Mouse (Mus musculus) forebrain, embryonic 16.5 days (tissue): ENCODE measurements around the gene Dync1li1. TPM values are rescaled to one million over a fixed set of nuclear protein-coding genes. Genes with fewer than 3 reads are reported as not detected.

Experiments used
- ATAC-seq: fragments of 200-750 bp; cut with Nextera tagmentation; 2 replicates; pipeline ENCODE4 v1.8.0; 2017; ENCODE audit warnings: mild to moderate bottlenecking, moderate library complexity
- H3K27ac ChIP-seq: fragments of 300-500 bp; sonication (generic); 2 replicates; pipeline ENCODE4 v1.5.1; 2014; ENCODE audit warnings: low read length, control low read depth
- H3K27me3 ChIP-seq: fragments of 300-500 bp; sonication (generic); replicated peaks from 2 replicates; pipeline ENCODE4 v1.6.1; 2014; ENCODE audit warnings: low read length; ENCODE audit not compliant: control insufficient read depth, insufficient read depth
- H3K36me3 ChIP-seq: fragments of 300-500 bp; sonication (generic); 2 replicates; pipeline ENCODE4 v1.6.1; 2014; ENCODE audit not compliant: control insufficient read depth, insufficient read depth
- H3K4me1 ChIP-seq: fragments of 300-500 bp; sonication (generic); replicated peaks from 2 replicates; pipeline ENCODE4 v1.6.1; 2014; ENCODE audit warnings: low read length; ENCODE audit not compliant: control insufficient read depth, insufficient read depth
- H3K4me2 ChIP-seq: fragments of 300-500 bp; sonication (generic); 2 replicates; pipeline ENCODE4 v1.6.1; 2014; ENCODE audit warnings: mild to moderate bottlenecking, low read length, control low read depth
- H3K4me3 ChIP-seq: fragments of 300-500 bp; sonication (generic); replicated peaks from 2 replicates; pipeline ENCODE4 v1.5.1; 2014; ENCODE audit warnings: mild to moderate bottlenecking, low read length, control low read depth
- H3K9ac ChIP-seq: fragments of 300-500 bp; sonication (generic); replicated peaks from 2 replicates; pipeline ENCODE4 v1.6.1; 2014; ENCODE audit warnings: low read depth, low read length, control low read depth
- H3K9me3 ChIP-seq: fragments of 300-500 bp; sonication (generic); 2 replicates; pipeline ENCODE4 v1.6.1; 2016; ENCODE audit warnings: low read length; ENCODE audit not compliant: control insufficient read depth
- WGBS: fragments of 180-500 bp; shearing (Covaris S2); extraction: QIAGEN DNeasy Blood & Tissue Kit; methylation state at CpG from one replicate; pipeline ENCODE4 v1.1.7; 2014; 5-methylcytosine and 5-hydroxymethylcytosine counted together
- polyA plus RNA-seq: library from polyadenylated mRNA; unstranded; fragments of >200 nt; fragmentation: Nextera tagmentation; extraction: Ambion mirVana; gene quantifications from 2 replicates; pipeline ENCODE4 v1.2.1, GENCODE M21; 2015

The Dync1li1 gene
- polyA plus RNA-seq, 1 experiment from 2014 or later, result 110 TPM

DNA sequence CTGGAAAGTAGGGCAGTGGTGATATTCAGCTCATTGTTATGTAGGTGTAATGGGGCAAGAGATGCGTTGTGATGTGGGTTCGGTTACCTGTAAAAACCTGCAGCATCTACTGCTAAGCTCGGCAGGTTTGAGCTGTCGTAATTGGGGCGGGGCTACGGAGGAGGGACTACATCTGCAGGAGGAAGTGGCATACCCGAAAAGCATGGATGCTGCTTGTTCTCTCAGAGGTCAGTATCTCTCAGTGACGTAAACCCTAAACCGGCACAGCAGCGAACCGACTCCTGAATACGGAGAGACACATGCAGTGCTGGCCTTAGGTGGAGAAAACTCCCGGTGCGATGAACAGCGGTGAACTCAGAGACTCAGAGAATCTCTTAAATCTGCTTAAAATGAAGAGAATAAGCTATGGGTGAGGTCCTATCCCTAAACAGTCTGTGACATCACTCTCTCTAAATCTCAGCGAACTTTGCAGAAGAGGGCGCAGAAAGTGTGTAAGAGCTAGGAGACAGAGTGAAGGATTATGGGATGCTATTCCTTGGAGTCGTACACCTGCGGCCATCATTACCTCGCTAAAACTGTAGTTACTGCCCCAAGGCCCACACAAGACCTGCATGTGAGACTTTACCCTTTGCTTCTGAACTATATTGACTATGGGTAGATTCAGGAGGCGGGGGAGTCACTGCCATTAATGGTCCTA lies 37.5 kb upstream of the Dync1li1 start:
- ATAC-seq, result no peak
- no peak overlapping the region for H3K9ac ChIP-seq
- no peak overlapping the region for H3K27ac ChIP-seq
- H3K36me3 ChIP-seq, result no peaks in the 10 kb centered on the region
- 72% methylated on average over 21 of the region's 21 CpGs for WGBS
- no peaks in the 10 kb centered on the region for H3K27me3 ChIP-seq
- no peaks in the 10 kb centered on the region for H3K9me3 ChIP-seq
- no peaks in the 10 kb centered on the region for H3K4me1 ChIP-seq
- H3K4me2 ChIP-seq, result no peak overlapping the region
- H3K4me3 ChIP-seq, result no peak overlapping the region

DNA sequence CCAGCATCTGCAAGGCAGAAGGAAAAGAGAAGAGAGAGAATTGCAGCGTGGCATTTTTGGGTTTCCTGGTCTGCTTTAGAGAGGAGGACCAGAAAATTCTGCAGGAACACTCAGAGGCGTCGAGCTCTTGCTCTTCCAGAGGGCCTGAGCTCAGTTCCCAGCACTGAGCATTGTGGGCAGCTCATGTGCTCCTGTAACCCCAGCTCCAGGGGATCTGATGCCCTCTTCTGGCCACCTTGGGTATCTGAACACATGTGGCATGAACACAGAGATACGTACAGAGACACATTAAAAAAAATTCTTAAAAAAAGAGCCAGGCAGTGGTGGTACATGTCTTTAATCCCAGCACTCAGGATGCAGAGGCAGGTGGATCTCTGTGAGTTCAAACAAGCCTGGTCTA lies 33.2 kb upstream of the Dync1li1 start:
- H3K4me3 ChIP-seq, result no peak overlapping the region
- no peak overlapping the region for H3K9ac ChIP-seq
- no peak for ATAC-seq
- H3K4me2 ChIP-seq, result no peak overlapping the region
- no peaks in the 10 kb centered on the region for H3K9me3 ChIP-seq
- no peaks in the 10 kb centered on the region for H3K4me1 ChIP-seq
- whole genome bisulfite sequencing, result 81% methylated on average over 4 of the region's 4 CpGs
- no peak overlapping the region for H3K27ac ChIP-seq
- no peaks in the 10 kb centered on the region for H3K27me3 ChIP-seq
- no peaks in the 10 kb centered on the region for H3K36me3 ChIP-seq

DNA sequence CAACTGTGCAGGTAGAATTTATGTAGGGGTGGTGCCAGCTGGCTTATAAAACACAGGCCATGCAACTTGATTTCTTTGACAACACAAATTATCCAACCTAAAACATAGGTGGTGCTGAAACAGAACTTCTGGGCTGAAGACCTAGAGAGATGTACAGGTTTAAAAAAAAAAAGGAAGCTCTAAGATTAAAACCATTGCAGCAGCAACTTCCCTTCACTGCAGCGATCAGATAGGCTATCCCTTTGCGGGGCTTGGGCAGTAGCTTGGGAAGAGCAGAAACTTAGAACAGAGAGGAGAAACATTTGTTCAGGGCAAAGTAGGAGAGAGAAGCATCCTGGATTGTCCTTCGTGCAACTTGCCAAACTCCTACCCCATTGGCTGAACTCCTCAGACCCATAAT lies 31.9 kb upstream of the Dync1li1 start:
- H3K27ac ChIP-seq, result no peak overlapping the region
- no peak overlapping the region for H3K9ac ChIP-seq
- no peaks in the 10 kb centered on the region for H3K36me3 ChIP-seq
- H3K27me3 ChIP-seq, result no peaks in the 10 kb centered on the region
- ATAC-seq, result no peak
- H3K9me3 ChIP-seq, result no peaks in the 10 kb centered on the region
- WGBS, result 94% methylated on average over 3 of the region's 3 CpGs
- H3K4me3 ChIP-seq, result no peak overlapping the region
- H3K4me2 ChIP-seq, result no peak overlapping the region
- H3K4me1 ChIP-seq, result no peaks in the 10 kb centered on the region

DNA sequence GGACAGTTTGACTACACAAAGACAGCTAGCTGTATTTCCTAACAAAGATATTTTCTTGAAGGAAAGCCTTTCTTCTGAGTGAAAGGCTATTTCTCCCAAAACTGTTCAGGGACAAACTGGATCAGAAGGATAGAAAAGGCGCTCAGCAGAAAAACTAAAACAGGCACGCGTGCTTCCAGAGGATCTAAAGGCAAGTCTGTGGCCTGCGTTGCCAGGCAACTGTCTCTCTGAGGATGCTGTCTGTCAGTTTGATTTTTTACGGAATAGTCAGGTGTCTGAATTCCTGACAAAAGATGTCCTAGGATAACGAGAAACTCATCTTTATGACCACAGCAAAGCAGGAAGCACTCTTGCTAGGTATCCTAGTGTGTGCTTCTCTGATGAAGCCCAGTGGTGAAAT lies 28.1 kb upstream of the Dync1li1 start:
- H3K9ac ChIP-seq, result 0 out of 2 replicates have a peak overlapping the region, but pooled peaks have one; percentile 5
- no peak overlapping the region for H3K4me3 ChIP-seq
- no peaks in the 10 kb centered on the region for H3K9me3 ChIP-seq
- H3K27ac ChIP-seq, result no peak overlapping the region
- no peaks in the 10 kb centered on the region for H3K4me1 ChIP-seq
- no peak overlapping the region for H3K4me2 ChIP-seq
- no peaks in the 10 kb centered on the region for H3K27me3 ChIP-seq
- H3K36me3 ChIP-seq, result no peaks in the 10 kb centered on the region
- 69% methylated on average over 6 of the region's 6 CpGs for WGBS
- ATAC-seq, result no peak

DNA sequence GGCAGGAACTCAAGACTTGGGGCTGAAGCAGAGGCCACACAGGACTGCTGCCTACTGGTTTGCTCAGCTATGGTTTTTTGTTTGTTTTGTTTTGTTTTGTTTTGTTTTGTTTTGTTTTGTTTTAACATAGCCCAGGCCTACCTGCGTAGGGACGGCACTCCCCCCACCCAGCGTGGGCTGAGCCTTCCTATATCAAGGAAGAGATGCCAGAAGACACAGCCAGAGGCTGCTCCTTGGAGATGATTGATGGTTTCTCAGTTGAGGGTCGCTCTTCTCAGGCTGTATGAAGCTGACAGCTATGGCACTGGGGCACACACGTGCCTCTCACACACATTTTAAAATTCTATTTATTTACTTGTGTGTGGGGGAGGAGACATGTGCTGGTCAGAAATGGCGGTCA lies 27.6 kb upstream of the Dync1li1 start:
- H3K4me3 ChIP-seq, result no peak overlapping the region
- H3K27ac ChIP-seq, result no peak overlapping the region
- no peak overlapping the region for H3K4me2 ChIP-seq
- no peak for ATAC-seq
- H3K36me3 ChIP-seq, result no peaks in the 10 kb centered on the region
- H3K9me3 ChIP-seq, result no peaks in the 10 kb centered on the region
- 78% methylated on average over 6 of the region's 6 CpGs for WGBS
- H3K9ac ChIP-seq, result no peak overlapping the region
- no peaks in the 10 kb centered on the region for H3K27me3 ChIP-seq
- H3K4me1 ChIP-seq, result no peaks in the 10 kb centered on the region

DNA sequence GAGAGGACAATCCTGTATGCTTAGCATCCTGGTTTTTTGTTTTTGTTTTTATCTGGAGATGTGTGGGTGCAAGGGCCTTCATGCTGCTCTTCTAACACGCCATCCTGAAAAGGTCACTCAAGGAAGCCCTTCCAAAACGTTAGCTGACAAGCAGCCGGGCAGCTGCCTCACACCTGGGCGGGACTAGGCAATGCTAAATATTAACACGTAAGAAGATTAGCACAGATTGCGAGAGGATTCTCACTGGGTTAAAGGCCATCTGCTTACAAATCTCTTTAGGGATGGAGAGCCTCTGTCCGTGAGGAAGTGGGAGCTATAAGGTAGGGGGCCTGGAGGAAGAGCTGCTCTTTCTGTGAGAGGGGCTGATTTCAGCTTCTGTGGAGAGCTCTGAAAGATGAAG lies 26.6 kb upstream of the Dync1li1 start:
- no peak for ATAC-seq
- no peaks in the 10 kb centered on the region for H3K4me1 ChIP-seq
- no peaks in the 10 kb centered on the region for H3K27me3 ChIP-seq
- H3K9ac ChIP-seq, result no peak overlapping the region
- H3K27ac ChIP-seq, result no peak overlapping the region
- H3K4me3 ChIP-seq, result no peak overlapping the region
- no peak overlapping the region for H3K4me2 ChIP-seq
- no peaks in the 10 kb centered on the region for H3K9me3 ChIP-seq
- 66% methylated on average over 7 of the region's 7 CpGs for WGBS
- H3K36me3 ChIP-seq, result no peaks in the 10 kb centered on the region

DNA sequence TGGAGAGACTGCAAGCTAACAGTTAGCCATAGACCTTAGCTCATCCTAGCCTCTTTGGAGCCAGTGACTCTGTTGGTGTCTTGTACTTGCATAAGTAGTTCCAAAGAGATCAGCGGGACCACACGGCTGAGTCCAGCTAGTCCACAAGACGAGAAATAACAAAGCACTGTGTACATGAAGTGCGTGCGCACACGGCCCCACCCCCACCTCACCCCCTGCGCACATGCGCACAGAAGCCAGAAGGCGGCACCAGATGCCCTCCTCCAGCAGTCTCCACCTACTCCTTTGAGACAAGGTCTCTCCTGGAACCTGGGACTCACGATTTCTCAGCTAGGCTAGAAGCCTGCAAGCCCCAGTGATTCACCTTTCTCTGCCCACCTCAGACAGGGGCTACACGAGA lies 24.8 kb upstream of the Dync1li1 start:
- H3K9me3 ChIP-seq, result no peaks in the 10 kb centered on the region
- 88% methylated on average over 11 of the region's 11 CpGs for WGBS
- no peak for ATAC-seq

DNA sequence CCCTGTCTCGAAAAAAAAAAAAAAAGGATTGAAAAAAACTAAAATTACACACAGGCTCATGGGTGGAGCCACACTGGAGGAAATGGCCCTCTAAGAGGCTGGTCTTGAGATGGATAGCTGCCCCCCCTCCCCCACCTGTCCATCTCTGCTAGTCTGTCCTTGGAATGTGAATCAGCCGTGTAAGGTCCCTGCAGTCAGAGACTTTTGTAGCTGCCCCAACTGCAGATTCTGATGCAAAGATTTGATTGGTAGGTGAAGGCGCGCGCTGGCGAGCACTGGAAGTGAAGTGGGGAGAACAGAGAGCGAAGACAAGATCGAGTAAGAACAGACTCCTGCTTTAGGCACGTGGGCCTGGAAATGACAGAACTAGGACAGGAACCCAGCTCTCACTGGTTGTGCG lies 21.7 kb upstream of the Dync1li1 start:
- Histone ChIP-seq H3K27me3 (no peaks in the 10 kb centered on the region), H3K4me3 (no peak overlapping the region), H3K9me3 (no peaks in the 10 kb centered on the region), H3K9ac (no peak overlapping the region), H3K36me3 (no peaks in the 10 kb centered on the region), H3K4me1 (no peaks in the 10 kb centered on the region), H3K4me2 (no peak overlapping the region), H3K27ac (no peak overlapping the region)
- WGBS, result 92% methylated on average over 10 of the region's 10 CpGs
- ATAC-seq, result no peak

More for the DNA sequence above, 24.8 kb upstream of the Dync1li1 start:
- Histone ChIP-seq H3K27ac (no peak overlapping the region), H3K4me2 (no peak overlapping the region), H3K4me1 (no peaks in the 10 kb centered on the region), H3K9ac (no peak overlapping the region), H3K4me3 (no peak overlapping the region), H3K27me3 (no peaks in the 10 kb centered on the region), H3K36me3 (no peaks in the 10 kb centered on the region)

DNA sequence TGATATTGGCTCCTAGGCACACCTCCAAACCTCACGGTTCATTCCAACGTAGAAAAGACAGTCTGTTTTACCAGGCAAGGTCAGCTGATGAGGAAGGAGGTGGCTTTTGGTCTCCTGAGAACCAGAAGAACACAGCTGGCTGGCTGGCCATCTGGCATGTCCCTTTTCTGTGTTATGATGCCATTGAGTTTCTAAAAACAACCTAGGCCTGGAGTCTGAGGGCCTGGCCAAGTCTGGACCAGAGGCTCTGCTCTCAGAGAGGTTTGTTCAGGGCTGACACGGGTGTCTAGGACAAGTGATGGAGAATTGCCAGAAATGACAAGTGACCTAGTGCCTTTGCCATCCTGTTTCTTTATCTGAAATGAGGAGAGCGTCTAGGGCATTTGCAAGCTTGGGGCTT lies 20.5 kb upstream of the Dync1li1 start:
- H3K27me3 ChIP-seq, result no peaks in the 10 kb centered on the region
- peaks cover 4% of the 10 kb centered on the region for H3K4me1 ChIP-seq
- WGBS, result 85% methylated on average over 4 of the region's 4 CpGs
- H3K9me3 ChIP-seq, result no peaks in the 10 kb centered on the region
- H3K36me3 ChIP-seq, result no peaks in the 10 kb centered on the region
- no peak overlapping the region for H3K4me2 ChIP-seq
- no peak overlapping the region for H3K4me3 ChIP-seq
- H3K27ac ChIP-seq, result no peak overlapping the region
- no peak overlapping the region for H3K9ac ChIP-seq
- ATAC-seq, result no peak

DNA sequence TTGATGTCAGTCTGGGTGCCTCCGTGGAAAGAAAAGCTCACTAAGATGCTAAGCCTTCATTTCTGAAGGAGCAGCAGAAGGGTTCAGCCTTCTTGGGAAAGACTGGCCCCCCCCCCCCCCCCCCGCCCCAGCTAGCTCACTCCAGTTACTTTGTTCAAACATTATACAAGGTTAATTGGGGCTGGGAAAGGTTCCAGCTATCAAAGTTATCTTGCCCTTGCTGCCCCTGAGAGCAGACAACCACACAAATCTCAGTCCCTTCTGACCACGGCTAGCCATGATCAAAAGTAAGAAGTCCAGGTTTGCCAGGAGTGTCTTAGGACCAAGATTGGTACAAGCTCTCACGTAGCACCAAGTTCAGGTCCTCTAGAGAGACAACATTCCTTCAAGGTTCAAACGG lies 19.6 kb upstream of the Dync1li1 start:
- no peaks in the 10 kb centered on the region for H3K36me3 ChIP-seq
- no peaks in the 10 kb centered on the region for H3K27me3 ChIP-seq
- H3K27ac ChIP-seq, result no peak overlapping the region
- peaks cover 4% of the 10 kb centered on the region for H3K4me1 ChIP-seq
- H3K4me3 ChIP-seq, result no peak overlapping the region
- no peak overlapping the region for H3K9ac ChIP-seq
- H3K9me3 ChIP-seq, result no peaks in the 10 kb centered on the region
- H3K4me2 ChIP-seq, result no peak overlapping the region
- WGBS, result 79% methylated on average over 4 of the region's 5 CpGs
- no peak for ATAC-seq
